Mouse (Mus musculus) yolk sac, embryonic 10.5 days (tissue): ENCODE measurements around the gene Agtpbp1.

Source experiments
- DNase-seq: peaks from one replicate; pipeline ENCODE4 v3.0.0-alpha.2; 2017; ENCODE audit warnings: low spot score

Gene Agtpbp1

GRCm38 (mm10) chr13:59429369-59429768 lies 155.7 kb downstream of the Agtpbp1 start:
- no peak for DNase-seq

GRCm38 (mm10) chr13:59423871-59424270 lies 161.2 kb downstream of the Agtpbp1 start:
- no peak for DNase-seq

DNA sequence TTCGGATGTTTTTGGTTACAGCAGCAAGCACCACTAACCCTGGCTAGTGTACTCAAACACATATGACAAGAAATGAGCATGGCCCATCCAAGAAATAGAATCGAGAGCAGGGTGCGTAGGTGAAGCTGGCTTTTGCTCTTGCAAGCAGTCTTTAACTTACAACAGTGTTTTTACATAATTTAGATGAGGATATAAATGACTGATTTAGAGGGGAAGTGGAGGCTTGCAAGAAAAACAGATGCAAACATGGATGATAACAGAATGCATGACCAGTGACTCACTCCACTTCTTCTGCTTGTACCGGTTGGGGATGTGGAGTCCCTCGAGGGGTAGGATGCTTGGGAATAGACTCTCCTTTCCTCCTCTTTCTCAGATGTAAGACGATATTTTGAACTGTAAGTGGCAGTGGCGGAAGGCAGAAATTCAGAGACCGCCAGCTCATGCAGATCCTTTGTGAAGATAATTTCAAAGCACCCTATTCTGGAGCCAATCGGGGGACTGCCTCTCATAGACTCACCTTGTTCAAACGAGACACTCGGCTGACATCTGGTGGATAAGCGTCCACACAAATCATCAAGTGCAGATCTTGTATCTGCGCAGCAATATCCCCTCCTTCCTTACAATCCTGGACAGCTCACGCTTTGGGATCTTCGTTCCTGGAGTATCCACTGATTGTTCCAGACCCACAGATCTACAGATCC lies 168.3 kb downstream of the Agtpbp1 start:
- DNase-seq = no peak

GRCm38 (mm10) chr13:59413885-59414284 lies 171.1 kb downstream of the Agtpbp1 start:
- no peak for DNase-seq

DNA sequence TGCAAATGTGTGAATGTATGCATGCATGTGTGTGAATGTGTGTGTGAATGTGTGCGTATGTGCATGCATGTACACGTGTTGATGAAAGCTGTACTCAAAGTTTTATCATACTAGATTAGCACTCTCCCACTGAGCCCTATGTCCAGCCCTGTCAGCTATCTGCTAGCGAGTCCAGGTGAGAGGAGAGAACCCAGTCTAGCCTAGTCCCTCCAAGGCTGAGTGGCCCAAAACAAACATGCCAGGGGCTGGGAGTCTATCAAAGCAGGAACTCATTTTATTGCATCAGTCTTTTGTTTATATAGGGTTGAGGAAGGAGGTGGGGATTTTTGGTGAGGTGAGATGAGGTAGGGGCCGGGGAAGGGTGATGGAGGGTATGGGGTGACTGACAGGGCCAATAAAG lies 172.4 kb downstream of the Agtpbp1 start:
- DNase-seq = no peak

DNA sequence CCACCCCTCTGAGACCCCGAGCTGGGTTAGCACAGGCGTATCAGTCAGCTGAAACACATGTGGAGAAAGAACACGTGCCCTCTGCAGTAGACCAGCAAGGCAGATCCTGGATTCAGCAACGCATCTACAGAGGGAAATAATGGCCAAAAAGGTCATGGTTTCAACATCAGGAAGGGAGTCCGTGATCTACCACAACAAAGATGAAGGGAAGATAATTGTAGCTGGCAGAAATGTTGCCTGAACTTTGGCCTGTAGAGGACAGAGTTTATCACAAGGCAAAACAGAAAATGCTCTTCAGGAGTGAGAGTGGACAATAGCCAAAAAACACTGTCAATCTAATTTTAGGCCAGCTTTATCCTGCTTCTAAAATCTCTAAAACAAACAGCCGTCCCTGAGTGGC lies 177.8 kb downstream of the Agtpbp1 start:
- no peak for DNase-seq

DNA sequence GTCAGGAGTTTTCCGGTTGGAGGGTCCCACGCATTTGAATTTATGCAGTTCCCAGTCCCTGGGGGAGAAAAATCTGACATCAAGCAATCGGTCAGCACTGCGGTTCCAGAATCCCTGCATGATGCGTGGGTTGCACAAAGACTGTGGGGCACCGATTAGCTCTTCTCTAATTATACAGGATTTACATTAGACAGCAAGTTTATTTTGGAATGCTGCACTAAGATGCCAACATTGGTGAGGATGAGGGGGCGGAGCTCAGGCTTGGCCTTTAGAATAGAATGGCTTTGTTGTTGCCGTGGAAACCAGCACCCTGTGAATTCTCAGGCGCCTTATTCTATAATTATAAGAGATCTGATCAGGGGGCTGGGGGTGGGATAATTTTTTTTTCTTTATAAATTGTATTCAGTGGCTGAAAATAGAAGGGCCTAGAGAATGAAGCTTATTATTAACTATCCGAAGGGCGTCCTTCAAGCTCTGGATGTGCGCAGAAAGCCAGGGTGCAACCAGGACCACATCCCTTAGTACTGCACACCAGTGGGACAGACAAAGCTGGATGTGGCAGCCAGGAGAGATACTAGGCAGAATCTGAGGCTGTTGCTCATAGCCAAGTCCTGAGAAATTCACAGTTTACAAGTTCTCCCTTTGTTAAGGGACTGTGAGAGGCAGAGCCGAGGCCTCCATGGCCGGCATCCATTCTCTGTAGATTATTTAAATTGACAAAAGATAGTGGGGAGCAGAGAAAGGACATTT lies 182.8 kb downstream of the Agtpbp1 start:
- no peak for DNase-seq

GRCm38 (mm10) chr13:59397571-59397970 lies 187.5 kb downstream of the Agtpbp1 start:
- DNase-seq = no peak
